Mouse (Mus musculus) small intestine, adult 2 months (tissue): ENCODE measurements around the gene Gbp5.

Source experiments
- CTCF ChIP-seq: fragments of 200-500 bp; IDR thresholded peaks from 2 replicates; pipeline ENCODE4 v1.5.1; 2012; ENCODE audit warnings: low read depth, mild to moderate bottlenecking, control low read depth, inconsistent platforms, low read length, moderate library complexity, mixed read lengths; ENCODE audit not compliant: insufficient replicate concordance, insufficient read length; ENCODE audit errors: extremely low read depth
- POLR2A ChIP-seq: fragments of 200-500 bp; IDR thresholded peaks from 2 replicates; pipeline ENCODE4 v1.6.1; 2012; ENCODE audit warnings: low read depth, mild to moderate bottlenecking, control low read depth, inconsistent platforms, low read length, moderate library complexity

DNA sequence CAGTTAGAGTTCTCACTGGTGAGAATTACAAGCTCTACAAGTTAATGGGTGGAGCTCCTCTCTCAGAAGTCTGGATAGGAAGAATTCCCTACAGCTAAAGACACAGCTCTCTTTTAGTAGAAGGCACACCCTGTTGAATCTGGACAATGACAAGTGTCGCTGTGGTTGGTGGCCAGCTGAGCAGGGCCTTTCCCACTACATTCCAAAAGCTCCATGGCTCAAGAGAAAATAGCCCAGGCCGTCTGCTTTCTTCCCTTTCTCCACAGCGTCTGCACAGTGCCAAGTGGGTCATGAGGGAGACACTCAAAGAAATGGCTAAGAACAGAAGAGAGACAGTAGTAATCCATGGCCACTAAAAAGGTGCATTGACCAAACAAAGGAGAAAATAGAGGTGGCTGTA is 34.3 kb downstream of the Gbp5 start:
- no peak for TF ChIP-seq CTCF
- no peak for TF ChIP-seq POLR2A
